Mouse (Mus musculus) CH12.LX (cell line): ENCODE results near the gene Slc6a3. TPM values are rescaled to one million over a fixed set of nuclear protein-coding genes. Genes with fewer than 3 reads are reported as not detected.

Experiments used
- DNase-seq: peaks from one replicate; pipeline ENCODE4 v3.0.0-alpha.2; 2013; ENCODE audit errors: extremely low read depth
- H3K27ac ChIP-seq: 2 replicates; pipeline ENCODE4 v1.5.1; 2012; ENCODE audit warnings: low read depth, mild to moderate bottlenecking, control low read depth, moderate library complexity; ENCODE audit not compliant: insufficient read depth
- H3K27me3 ChIP-seq: replicated peaks from 2 replicates; pipeline ENCODE3; 2012; ENCODE audit warnings: inconsistent platforms
- H3K36me3 ChIP-seq, 2 experiments: replicated peaks in 1 of 2; 2 replicates each; pipeline versions ENCODE3 to v1.6.1; 2012; ENCODE audit warnings: inconsistent platforms in 1 of 2, low read length in 1 of 2, mild to moderate bottlenecking in 1 of 2, mixed read lengths in 1 of 2, moderate library complexity in 1 of 2; ENCODE audit not compliant: control insufficient read depth in 1 of 2, insufficient read depth in 1 of 2
- H3K4me1 ChIP-seq, 2 experiments: 2 replicates each; pipeline ENCODE4 v1.6.1; 2012; ENCODE audit warnings: inconsistent platforms in 1 of 2, moderate library complexity in 1 of 2; ENCODE audit not compliant: insufficient read depth in 2 of 2, control insufficient read depth in 1 of 2
- H3K4me2 ChIP-seq: 2 replicates; pipeline ENCODE4 v1.6.1; 2012; ENCODE audit warnings: low read depth, mild to moderate bottlenecking, control low read depth; ENCODE audit not compliant: poor library complexity, insufficient read depth, severe bottlenecking
- H3K4me3 ChIP-seq, 3 experiments: fragments of 150-350 bp in 1 of 3; sonication (generic) in 1 of 3; replicated peaks in 1 of 3; 2 replicates each; pipeline versions ENCODE3 to v1.5.1; 2011 to 2012; ENCODE audit warnings: low read depth in 2 of 3, low read length in 2 of 3, mild to moderate bottlenecking in 2 of 3, moderate library complexity in 2 of 3, control low read depth in 1 of 3, improper control_type of control experiment in 1 of 3, inconsistent platforms in 1 of 3, mixed read lengths in 1 of 3; ENCODE audit not compliant: poor library complexity in 1 of 3
- H3K79me2 ChIP-seq: replicated peaks from 2 replicates; pipeline ENCODE4 v1.6.1; 2012; ENCODE audit warnings: mild to moderate bottlenecking, moderate library complexity; ENCODE audit not compliant: control insufficient read depth, poor library complexity, insufficient read depth, severe bottlenecking; ENCODE audit errors: extremely low read depth
- H3K9ac ChIP-seq: 2 replicates; pipeline ENCODE4 v1.6.1; 2012; ENCODE audit warnings: low read depth, mild to moderate bottlenecking, control low read depth, moderate library complexity; ENCODE audit not compliant: insufficient read depth
- H3K9me3 ChIP-seq: replicated peaks from 2 replicates; pipeline ENCODE3; 2012; ENCODE audit warnings: low read length, inconsistent platforms, mixed read lengths
- BHLHE40 ChIP-seq: IDR thresholded peaks from 2 replicates; pipeline ENCODE4 v1.6.1; 2011; ENCODE audit warnings: mild to moderate bottlenecking, low read depth, low read length, improper control_type of control experiment
- CHD1 ChIP-seq: IDR thresholded peaks from 2 replicates; pipeline ENCODE4 v1.6.1; 2012; ENCODE audit warnings: low read depth, low read length, improper control_type of control experiment, inconsistent platforms
- CHD2 ChIP-seq: IDR thresholded peaks from 2 replicates; pipeline ENCODE4 v1.6.1; 2011; ENCODE audit warnings: low read length, improper control_type of control experiment
- ELF1 ChIP-seq: IDR thresholded peaks from 2 replicates; pipeline ENCODE4 v1.6.1; 2014; ENCODE audit warnings: low read depth, mild to moderate bottlenecking, inconsistent platforms, low read length, improper control_type of control experiment
- EP300 ChIP-seq: IDR thresholded peaks from 2 replicates; pipeline ENCODE4 v1.6.1; 2011; ENCODE audit warnings: low read length, improper control_type of control experiment
- GABPA ChIP-seq: IDR thresholded peaks from 2 replicates; pipeline ENCODE4 v1.6.1; 2012; ENCODE audit warnings: low read depth, low read length, improper control_type of control experiment, inconsistent platforms; ENCODE audit not compliant: insufficient replicate concordance
- IRF4 ChIP-seq: IDR thresholded peaks from 2 replicates; pipeline ENCODE4 v1.6.1; 2014; ENCODE audit warnings: low read depth, mild to moderate bottlenecking, inconsistent platforms, low read length, improper control_type of control experiment
- JUND ChIP-seq: conservative IDR thresholded peaks from 2 replicates; pipeline ENCODE4 v1.6.1; 2011; ENCODE audit warnings: low read depth, low read length, improper control_type of control experiment
- KAT2A ChIP-seq: IDR thresholded peaks from 2 replicates; pipeline ENCODE4 v1.6.1; 2012; ENCODE audit warnings: low read length, improper control_type of control experiment, inconsistent platforms; ENCODE audit not compliant: insufficient replicate concordance
- MAX ChIP-seq: IDR thresholded peaks from 2 replicates; pipeline ENCODE4 v1.6.1; 2011; ENCODE audit warnings: low read length, improper control_type of control experiment
- NELFE ChIP-seq: IDR thresholded peaks from 2 replicates; pipeline ENCODE4 v1.6.1; 2011; ENCODE audit warnings: low read depth, low read length, improper control_type of control experiment
- NRF1 ChIP-seq: IDR thresholded peaks from 2 replicates; pipeline ENCODE4 v1.6.1; 2014; ENCODE audit warnings: low read depth, mild to moderate bottlenecking, inconsistent platforms, low read length, improper control_type of control experiment, moderate library complexity
- PAX5 ChIP-seq: IDR thresholded peaks from 2 replicates; pipeline ENCODE4 v1.6.1; 2012; ENCODE audit warnings: low read length, inconsistent platforms, mixed read lengths
- POLR2AphosphoS2 ChIP-seq: IDR thresholded peaks from 2 replicates; pipeline ENCODE4 v1.6.1; 2011; ENCODE audit warnings: low read depth, low read length, improper control_type of control experiment
- SIN3A ChIP-seq: IDR thresholded peaks from 2 replicates; pipeline ENCODE4 v1.6.1; 2012; ENCODE audit warnings: low read length, improper control_type of control experiment, inconsistent platforms
- SMC3 ChIP-seq: IDR thresholded peaks from 2 replicates; pipeline ENCODE4 v1.6.1; 2011; ENCODE audit warnings: low read depth, low read length, improper control_type of control experiment
- TBP ChIP-seq: conservative IDR thresholded peaks from 2 replicates; pipeline ENCODE4 v1.6.1; 2011; ENCODE audit warnings: low read depth, low read length, improper control_type of control experiment
- TCF12 ChIP-seq: IDR thresholded peaks from 2 replicates; pipeline ENCODE4 v1.6.1; 2014; ENCODE audit warnings: low read depth, mild to moderate bottlenecking, inconsistent platforms, low read length, improper control_type of control experiment
- UBTF ChIP-seq: IDR thresholded peaks from 2 replicates; pipeline ENCODE4 v1.6.1; 2012; ENCODE audit warnings: low read depth, mild to moderate bottlenecking, inconsistent platforms, low read length, improper control_type of control experiment, moderate library complexity
- USF1 ChIP-seq: IDR thresholded peaks from 2 replicates; pipeline ENCODE4 v1.6.1; 2014; ENCODE audit warnings: low read depth, mild to moderate bottlenecking, inconsistent platforms, low read length, improper control_type of control experiment
- ZC3H11A ChIP-seq: IDR thresholded peaks from 2 replicates; pipeline ENCODE4 v1.6.1; 2012; ENCODE audit warnings: low read depth, mild to moderate bottlenecking, inconsistent platforms, low read length, improper control_type of control experiment
- ZNF384 ChIP-seq: IDR thresholded peaks from 2 replicates; pipeline ENCODE4 v1.6.1; 2012; ENCODE audit warnings: low read depth, low read length, improper control_type of control experiment, inconsistent platforms
- dilution Hi-C: fragments of 300-500 bp; cut with MboI; formaldehyde crosslinking; loops from 2 replicates; pipeline ENCODE4 v1.14.3; 2020; ENCODE audit warnings: low sequenced_read_pairs; ENCODE audit not compliant: extremely low pct_unique_long_range_greater_than_20kb, extremely low pct_ligation_motif_present
- in situ Hi-C: fragments of 300-500 bp; cut with MboI; formaldehyde crosslinking; loops from 3 replicates; pipeline ENCODE4 v1.14.3; 2019; ENCODE audit warnings: low sequenced_read_pairs, low pct_ligation_motif_present, low pct_unique_long_range_greater_than_20kb, mixed read lengths
- polyA plus RNA-seq: library from polyadenylated mRNA; unstranded; fragments of >175 nt; gene quantifications from 2 replicates; pipeline ENCODE4 v1.2.1, GENCODE M21; 2012; ENCODE audit warnings: low read depth; ENCODE audit not compliant: insufficient read length
- total RNA-seq, 2 experiments: library from RNA; depleted of rRNA; stranded (reverse); fragments of 300-350 nt in 1 of 2; fragments of >200 nt in 1 of 2; gene quantifications; 2 replicates each; pipeline ENCODE4 v1.2.3; 2012 to 2014

The Slc6a3 gene
- total and polyA plus RNA-seq, 3 experiments = not detected

- dilution Hi-C loops (no loop called here), in situ Hi-C loops (no loop called here)
- Histone ChIP-seq H3K27ac (no peak overlapping the region), H3K4me1 (peaks cover 3 to 20% of the 10 kb centered on the region in 2 experiments; a peak in 3 of 4 replicates), H3K36me3 (peaks cover 49 to 97% of the 10 kb centered on the region in 2 experiments), H3K27me3 (no peaks in the 10 kb centered on the region), H3K9ac (no peak overlapping the region), H3K4me3 (no peak overlapping the region), H3K4me2 (no peak overlapping the region), H3K9me3 (no peaks in the 10 kb centered on the region), H3K79me2 (no peaks in the 10 kb centered on the region)
- TF ChIP-seq USF1 (no peak), NELFE (no peak), GABPA (no peak), UBTF (no peak), TBP (no peak), BHLHE40 (no peak), ELF1 (no peak), JUND (no peak), CHD2 (no peak), PAX5 (no peak), CHD1 (no peak), MAX (no peak), SIN3A (no peak), EP300 (no peak), IRF4 (no peak), NRF1 (no peak), KAT2A (no peak), ZC3H11A (no peak)
- DNase-seq = no peak
Observed at GRCm38 (mm10) chr13:73493183-73493582, 43.4 kb upstream of the Slc6a3 start.

GRCm38 (mm10) chr13:73494528-73494927 lies 42.0 kb upstream of the Slc6a3 start:
- H3K79me2 ChIP-seq = no peaks in the 10 kb centered on the region
- no peak overlapping the region for H3K9ac ChIP-seq
- dilution Hi-C loops = no loop called here
- H3K4me3 ChIP-seq = no peak overlapping the region
- H3K27ac ChIP-seq = no peak overlapping the region
- TF ChIP-seq TCF12 (no peak), IRF4 (no peak), SMC3 (no peak), ZNF384 (no peak), NELFE (no peak), POLR2AphosphoS2 (no peak), JUND (no peak)
- TF ChIP-seq, all 38 proteins: peak for 0
- no peak overlapping the region for H3K4me2 ChIP-seq
- H3K9me3 ChIP-seq = no peaks in the 10 kb centered on the region
- no peak for DNase-seq
- H3K4me1 ChIP-seq = peaks cover 0 to 17% of the 10 kb centered on the region in 2 experiments; a peak in 2 of 4 replicates
- no peaks in the 10 kb centered on the region for H3K27me3 ChIP-seq
- H3K36me3 ChIP-seq = peaks cover 45 to 97% of the 10 kb centered on the region in 2 experiments
- in situ Hi-C loops = no loop called here
